Mouse (Mus musculus) olfactory bulb, adult 2 months (tissue): Measurements from ENCODE around the gene Gm14322.
"Not testable (repeated sequence)": the region's sequence is repeated elsewhere in the genome, so short reads cannot be mapped to it uniquely, and the experiment has no call there.

Experiments used
- CTCF ChIP-seq: fragments of 200-500 bp; IDR thresholded peaks from 2 replicates; pipeline ENCODE4 v1.5.1; 2012; ENCODE audit warnings: low read depth, mild to moderate bottlenecking, low read length, moderate library complexity; ENCODE audit not compliant: insufficient read depth
- POLR2A ChIP-seq: fragments of 200-500 bp; IDR thresholded peaks from 2 replicates; pipeline ENCODE4 v1.6.1; 2012; ENCODE audit warnings: mild to moderate bottlenecking, low read depth, low read length, moderate library complexity; ENCODE audit not compliant: insufficient read depth

GRCm38 (mm10) chr2:177806170-177806569 lies 47.1 kb downstream of the Gm14322 start:
- TF ChIP-seq CTCF, POLR2A: not testable (repeated sequence)
